Comparison of ENCODE assay signal across 8 mouse cellular contexts in genomic region chr9:97110571-97111390, GRCm38 (mm10). TPM values are rescaled to one million over a fixed set of nuclear protein-coding genes. Genes with fewer than 3 reads are reported as not detected.
DNase-seq lines count a peak whose midpoint lies in the region; ATAC-seq lines count a peak whose summit lies in the region.

Gene Slc25a36, minus strand, starts transcription at chr9:97111157.

- DNase-seq in adipocyte (ENCODE audit: low spot score) = peak; percentile 94
- peak; percentile 100 for DNase-seq in embryo, embryonic 10 days (ENCODE audit: low spot score)
- peak; percentile 96 for DNase-seq in gastrocnemius, postnatal 10 days
- peak; percentile 97 for DNase-seq in induced T-regulatory cell, adult 2 months (ENCODE audit: low read depth)
- DNase-seq in left cerebral cortex, adult 9 months (ENCODE audit: low spot score in 2 of 2) = peak; percentile 94 to 98
- peak; percentile 98 for DNase-seq in right cerebral cortex, postnatal 14 days
- peak; percentile 91 to 96 for DNase-seq in urinary bladder, postnatal 36 days (ENCODE audit: low spot score in 2 of 2)

- peak; percentile 91 for ATAC-seq in megakaryocyte progenitor cell, adult 5-6 weeks (replicated peaks; ENCODE audit: poor library complexity)

RNA-seq across cellular contexts. Expression of gene Slc25a36, which starts in this region (rescaled TPM):
- 10 to 100 TPM; 45.3 to 63.2 TPM for total RNA-seq in gastrocnemius, postnatal 10 days (2021)
- 60.7 and 64.4 TPM in 2 replicates for total RNA-seq in megakaryocyte progenitor cell, adult 5-6 weeks (2015)
- total RNA-seq in megakaryocyte progenitor cell, adult 5-6 weeks (2017) = 43.8 and 57.5 TPM in 2 replicates

Comparison
In these comparisons a context has a peak if more than half of its experiments do, and no peak if none do; other contexts are left out.
1. Peak in every context shown above with its lines: DNase-seq and ATAC-seq.